Mouse (Mus musculus) kidney, embryonic 14.5 days (tissue): ENCODE measurements around the gene Defb20. TPM values are rescaled to one million over a fixed set of nuclear protein-coding genes. Genes with fewer than 3 reads are reported as not detected.
A peak's percentile ranks its signal among the peaks of the same experiment; 100 is the strongest.

Source experiments
- ATAC-seq: fragments of 200-750 bp; cut with Nextera tagmentation; 2 replicates; pipeline ENCODE4 v1.8.0; 2017; ENCODE audit warnings: moderate number of reproducible peaks, mild to moderate bottlenecking, moderate TSS enrichment, moderate library complexity; ENCODE audit not compliant: low FRiP score, low TSS enrichment
- H3K27ac ChIP-seq: fragments of 300-500 bp; sonication (generic); 2 replicates; pipeline ENCODE4 v1.5.1; 2014; ENCODE audit warnings: low read depth, mild to moderate bottlenecking, low read length, moderate library complexity, mixed read lengths
- H3K27me3 ChIP-seq: fragments of 300-500 bp; sonication (generic); 2 replicates; pipeline ENCODE4 v1.6.1; 2014; ENCODE audit warnings: mild to moderate bottlenecking, low read length; ENCODE audit not compliant: control insufficient read depth, insufficient read depth
- H3K36me3 ChIP-seq: fragments of 300-500 bp; sonication (generic); 2 replicates; pipeline ENCODE4 v1.6.1; 2014; ENCODE audit warnings: low read length, mixed read lengths; ENCODE audit not compliant: control insufficient read depth, insufficient read depth
- H3K4me1 ChIP-seq: fragments of 300-500 bp; sonication (generic); 2 replicates; pipeline ENCODE4 v1.6.1; 2014; ENCODE audit warnings: low read length, mixed read lengths; ENCODE audit not compliant: control insufficient read depth, insufficient read depth
- H3K4me2 ChIP-seq: fragments of 300-500 bp; sonication (generic); replicated peaks from 2 replicates; pipeline ENCODE4 v1.6.1; 2014; ENCODE audit warnings: low read depth, mild to moderate bottlenecking, low read length
- H3K4me3 ChIP-seq: fragments of 300-500 bp; sonication (generic); 2 replicates; pipeline ENCODE4 v1.5.1; 2014; ENCODE audit warnings: mild to moderate bottlenecking, low read length
- H3K9ac ChIP-seq: fragments of 300-500 bp; sonication (generic); 2 replicates; pipeline ENCODE4 v1.6.1; 2014; ENCODE audit warnings: low read depth, mild to moderate bottlenecking, low read length, moderate library complexity
- H3K9me3 ChIP-seq: fragments of 300-500 bp; sonication (generic); 2 replicates; pipeline ENCODE4 v1.6.1; 2016; ENCODE audit warnings: low read length; ENCODE audit not compliant: control insufficient read depth
- WGBS: fragments of 180-500 bp; shearing (Covaris S2); extraction: QIAGEN DNeasy Blood & Tissue Kit; methylation state at CpG from one replicate; pipeline ENCODE4 v1.1.7; 2014; 5-methylcytosine and 5-hydroxymethylcytosine counted together
- polyA plus RNA-seq: library from polyadenylated mRNA; unstranded; fragments of >200 nt; fragmentation: Nextera tagmentation; extraction: Ambion mirVana; gene quantifications from 2 replicates; pipeline ENCODE4 v1.2.1, GENCODE M21; 2014

The Defb20 gene
- polyA plus RNA-seq, 1 experiment from 2014 or later: not detected

- WGBS: 80% methylated on average over 2 of the region's 2 CpGs
- H3K4me1 ChIP-seq: peaks cover 17% of the 10 kb centered on the region
- H3K9ac ChIP-seq: no peak overlapping the region
- no peaks in the 10 kb centered on the region for H3K36me3 ChIP-seq
- H3K9me3 ChIP-seq: no peaks in the 10 kb centered on the region
- no peak for ATAC-seq
- H3K4me2 ChIP-seq: no peak overlapping the region
- H3K27me3 ChIP-seq: no peaks in the 10 kb centered on the region
- no peak overlapping the region for H3K27ac ChIP-seq
- no peak overlapping the region for H3K4me3 ChIP-seq
Measured at GRCm38 (mm10) chr2:152446642-152447041, 30.2 kb upstream of the Defb20 start.

GRCm38 (mm10) chr2:152447461-152447860 lies 29.4 kb upstream of the Defb20 start:
- Histone ChIP-seq H3K27ac (0 out of 2 replicates have a peak overlapping the region, but pooled peaks have one; percentile 11), H3K27me3 (no peaks in the 10 kb centered on the region; the same call in 1 of the 2 replicates), H3K36me3 (no peaks in the 10 kb centered on the region), H3K4me1 (peaks cover 17% of the 10 kb centered on the region), H3K9me3 (no peaks in the 10 kb centered on the region), H3K4me3 (no peak overlapping the region), H3K4me2 (no peak overlapping the region), H3K9ac (no peak overlapping the region)
- 18% methylated on average over 5 of the region's 5 CpGs for WGBS
- ATAC-seq: peak; percentile 48; the same call in 1 of the 2 replicates

- Histone ChIP-seq H3K27ac (no peak overlapping the region), H3K9me3 (no peaks in the 10 kb centered on the region), H3K9ac (no peak overlapping the region), H3K4me3 (no peak overlapping the region), H3K36me3 (no peaks in the 10 kb centered on the region), H3K4me2 (no peak overlapping the region), H3K27me3 (no peaks in the 10 kb centered on the region; the same call in 1 of the 2 replicates), H3K4me1 (peaks cover 17% of the 10 kb centered on the region)
- no peak for ATAC-seq
- WGBS: 3% methylated on average over 5 of the region's 5 CpGs
Measured at GRCm38 (mm10) chr2:152450241-152450640, 26.6 kb upstream of the Defb20 start.

- Histone ChIP-seq H3K27ac (no peak overlapping the region), H3K4me1 (peaks cover 12% of the 10 kb centered on the region), H3K36me3 (no peaks in the 10 kb centered on the region), H3K9me3 (no peaks in the 10 kb centered on the region), H3K4me3 (no peak overlapping the region), H3K9ac (no peak overlapping the region), H3K27me3 (no peaks in the 10 kb centered on the region; the same call in 1 of the 2 replicates), H3K4me2 (no peak overlapping the region)
- ATAC-seq: 0 out of 2 replicates have a peak, but pooled peaks have one; percentile 29
- 77% methylated on average over 4 of the region's 4 CpGs for WGBS
Measured at GRCm38 (mm10) chr2:152452101-152452781, 24.6 kb upstream of the Defb20 start.

GRCm38 (mm10) chr2:152459241-152459640 lies 17.6 kb upstream of the Defb20 start:
- H3K27me3 ChIP-seq: no peaks in the 10 kb centered on the region
- 51% methylated on average over 13 of the region's 13 CpGs for WGBS
- no peak overlapping the region for H3K9ac ChIP-seq
- no peak for ATAC-seq
- no peak overlapping the region for H3K27ac ChIP-seq
- no peaks in the 10 kb centered on the region for H3K36me3 ChIP-seq
- no peak overlapping the region for H3K4me3 ChIP-seq
- H3K4me2 ChIP-seq: no peak overlapping the region
- no peaks in the 10 kb centered on the region for H3K9me3 ChIP-seq
- 0 out of 2 replicates have a peak, but pooled peaks cover 4% of the 10 kb centered on the region for H3K4me1 ChIP-seq

GRCm38 (mm10) chr2:152464570-152465150 lies 12.2 kb upstream of the Defb20 start, which contains the start of gene Defb23:
Gene Defb23, minus strand, starts transcription at chr2:152464620.
- Histone ChIP-seq H3K4me1 (no peaks in the 10 kb centered on the region), H3K9ac (no peak within 1 kb of the TSS), H3K9me3 (no peaks in the 10 kb centered on the region), H3K27ac (no peak within 1 kb of the TSS), H3K36me3 (no peaks in the 10 kb centered on the region), H3K4me2 (no peak within 1 kb of the TSS), H3K27me3 (no peaks in the 10 kb centered on the region), H3K4me3 (no peak within 1 kb of the TSS)
- ATAC-seq: no peak
- 88% methylated on average over 3 of the region's 3 CpGs for WGBS

GRCm38 (mm10) chr2:152470973-152471372 lies 5.9 kb upstream of the Defb20 start:
- Histone ChIP-seq H3K27me3 (no peaks in the 10 kb centered on the region), H3K4me2 (no peak overlapping the region), H3K36me3 (no peaks in the 10 kb centered on the region), H3K27ac (no peak overlapping the region), H3K4me1 (no peaks in the 10 kb centered on the region), H3K9ac (no peak overlapping the region), H3K4me3 (no peak overlapping the region), H3K9me3 (no peaks in the 10 kb centered on the region)
- 28% methylated on average over 7 of the region's 7 CpGs for WGBS
- ATAC-seq: no peak

GRCm38 (mm10) chr2:152472434-152472833 lies 4.4 kb upstream of the Defb20 start:
- H3K9me3 ChIP-seq: no peaks in the 10 kb centered on the region
- no peaks in the 10 kb centered on the region for H3K27me3 ChIP-seq
- H3K27ac ChIP-seq: no peak overlapping the region
- no peak for ATAC-seq
- no peaks in the 10 kb centered on the region for H3K4me1 ChIP-seq
- 30% methylated on average over 3 of the region's 3 CpGs for WGBS
- H3K4me2 ChIP-seq: no peak overlapping the region
- H3K36me3 ChIP-seq: no peaks in the 10 kb centered on the region
- H3K9ac ChIP-seq: no peak overlapping the region
- no peak overlapping the region for H3K4me3 ChIP-seq

GRCm38 (mm10) chr2:152480881-152481280 lies 4.0 kb downstream of the Defb20 start:
- H3K4me3 ChIP-seq: no peak overlapping the region
- no peaks in the 10 kb centered on the region for H3K4me1 ChIP-seq
- no peak overlapping the region for H3K9ac ChIP-seq
- H3K9me3 ChIP-seq: no peaks in the 10 kb centered on the region
- no peaks in the 10 kb centered on the region for H3K27me3 ChIP-seq
- no peak overlapping the region for H3K27ac ChIP-seq
- no peak for ATAC-seq
- no peaks in the 10 kb centered on the region for H3K36me3 ChIP-seq
- H3K4me2 ChIP-seq: no peak overlapping the region
- WGBS: 89% methylated on average over 3 of the region's 3 CpGs
